14 mouse cellular contexts compared by ENCODE assay signal in the genomic region with DNA sequence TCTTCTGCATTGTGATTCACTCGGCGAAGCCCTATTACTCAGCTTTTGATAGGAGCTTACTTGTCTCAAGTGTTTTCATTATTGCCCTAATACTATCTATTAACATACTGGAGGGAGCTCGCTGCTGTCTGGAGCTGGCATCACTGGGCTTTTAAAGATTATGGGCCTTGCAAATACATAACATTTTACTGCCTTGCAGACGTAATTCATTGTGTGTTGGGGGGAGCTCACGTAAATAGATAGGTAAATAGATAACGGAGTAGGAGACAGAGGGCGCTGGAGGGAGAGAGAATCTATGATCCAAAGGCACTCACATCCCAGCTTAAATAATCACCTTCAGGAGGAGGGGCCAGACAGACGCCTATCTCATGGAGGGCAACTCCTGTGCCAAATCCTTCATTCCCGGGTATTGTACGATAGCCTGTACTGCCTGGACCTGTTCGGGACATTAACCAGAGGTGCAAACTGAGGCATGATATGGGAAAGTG. TPM values are rescaled to one million over a fixed set of nuclear protein-coding genes. Genes with fewer than 3 reads are reported as not detected.
DNase-seq lines count a peak whose midpoint lies in the region; ATAC-seq lines count a peak whose summit lies in the region.
"Had no signal": no experiment of that assay in that cellular context is flagged by ENCODE, and none has a peak within 500 bp of the region (broad histone marks: within the 10 kb centered on the region; RNA-seq: fewer than 3 reads in every experiment).

No protein-coding gene starts in this region.

- H3K36me3 ChIP-seq in forebrain, embryonic 11.5 days (ENCODE audit: control insufficient read depth, insufficient read depth, low read length), result no peaks in the 10 kb centered on the region
- no peaks in the 10 kb centered on the region for H3K36me3 ChIP-seq in forebrain, embryonic 10.5 days (replicated peaks)
- no peaks in the 10 kb centered on the region for H3K36me3 ChIP-seq in neural tube, embryonic 12.5 days
- H3K36me3 ChIP-seq in midbrain, embryonic 11.5 days (ENCODE audit: control insufficient read depth, insufficient read depth, low read length), result no peaks in the 10 kb centered on the region
- H3K36me3 ChIP-seq: G1E; liver, embryonic 15.5 days had no signal

- DNase-seq in forebrain, embryonic 11.5 days (ENCODE audit: low spot score), result no peak
- DNase-seq in forebrain, embryonic 10.5 days (ENCODE audit: extremely low spot score, low spot score), result no peak
- no peak for DNase-seq in neural tube, embryonic 10.5 days (ENCODE audit: extremely low spot score, low spot score)
- DNase-seq in midbrain, embryonic 11.5 days (ENCODE audit: low spot score, missing footprints), result peak; percentile 86
- peak; percentile 53 for DNase-seq in retina, postnatal 1 day
- no peak for DNase-seq in ovary, postnatal 10 days (ENCODE audit: low spot score)
- no peak for DNase-seq in kidney, adult 8-10 months
- DNase-seq: B cell, adult 2 months; gastrocnemius, postnatal 14 days; right cerebral cortex, postnatal 14 days had no signal

- no peaks in the 10 kb centered on the region for H3K27me3 ChIP-seq in forebrain, embryonic 11.5 days (ENCODE audit: control insufficient read depth, insufficient read depth, low read length)
- H3K27me3 ChIP-seq in forebrain, embryonic 10.5 days (ENCODE audit: poor library complexity, severe bottlenecking), result peaks cover 30% of the 10 kb centered on the region
- H3K27me3 ChIP-seq in neural tube, embryonic 12.5 days (replicated peaks), result no peaks in the 10 kb centered on the region
- no peaks in the 10 kb centered on the region; the same call in 1 of the 2 replicates for H3K27me3 ChIP-seq in midbrain, embryonic 11.5 days (ENCODE audit: control insufficient read depth, insufficient read depth, low read length)

- H3K4me3 ChIP-seq in forebrain, embryonic 11.5 days (ENCODE audit: low read depth, low read length), result no peak overlapping the region
- H3K4me3 ChIP-seq in forebrain, embryonic 10.5 days, result no peak overlapping the region; the same call in 1 of the 2 replicates
- no peak overlapping the region for H3K4me3 ChIP-seq in neural tube, embryonic 12.5 days
- H3K4me3 ChIP-seq in midbrain, embryonic 11.5 days (ENCODE audit: low read depth, low read length), result no peak overlapping the region
- H3K4me3 ChIP-seq: liver, embryonic 15.5 days had no signal

- peak; percentile 55; the same call in 1 of the 2 replicates for ATAC-seq in forebrain, embryonic 11.5 days (replicated peaks; ENCODE audit: low FRiP score)
- ATAC-seq in neural tube, embryonic 12.5 days (ENCODE audit: low FRiP score, low read depth), result peak; percentile 63; the same call in 1 of the 2 replicates
- ATAC-seq in midbrain, embryonic 11.5 days (ENCODE audit: low FRiP score), result peak; percentile 80

- H3K9ac ChIP-seq in forebrain, embryonic 11.5 days (ENCODE audit: low read length), result no peak overlapping the region
- no peak overlapping the region for H3K9ac ChIP-seq in neural tube, embryonic 12.5 days
- peak overlapping the region; percentile 24; the same call in 1 of the 2 replicates for H3K9ac ChIP-seq in midbrain, embryonic 11.5 days (ENCODE audit: low read length)
- H3K9ac ChIP-seq: liver, embryonic 15.5 days had no signal

- no peak overlapping the region for H3K27ac ChIP-seq in forebrain, embryonic 11.5 days (ENCODE audit: low read depth, low read length)
- H3K27ac ChIP-seq in forebrain, embryonic 10.5 days, result no peak overlapping the region
- H3K27ac ChIP-seq in neural tube, embryonic 12.5 days, result no peak overlapping the region
- H3K27ac ChIP-seq in midbrain, embryonic 11.5 days (ENCODE audit: low read depth, low read length), result no peak overlapping the region
- H3K27ac ChIP-seq: liver, embryonic 15.5 days; macrophage had no signal

- H3K4me2 ChIP-seq in forebrain, embryonic 11.5 days (ENCODE audit: low read depth, low read length, severe bottlenecking), result peak overlapping the region; percentile 6; the same call in 1 of the 2 replicates
- no peak overlapping the region; the same call in 1 of the 2 replicates for H3K4me2 ChIP-seq in neural tube, embryonic 12.5 days (replicated peaks)
- peak overlapping the region; percentile 12; the same call in 1 of the 2 replicates for H3K4me2 ChIP-seq in midbrain, embryonic 11.5 days
- H3K4me2 ChIP-seq: liver, embryonic 15.5 days had no signal

- no peaks in the 10 kb centered on the region for H3K9me3 ChIP-seq in forebrain, embryonic 11.5 days (ENCODE audit: control insufficient read depth, low read length)
- H3K9me3 ChIP-seq in forebrain, embryonic 10.5 days, result no peaks in the 10 kb centered on the region
- no peaks in the 10 kb centered on the region for H3K9me3 ChIP-seq in neural tube, embryonic 12.5 days
- no peaks in the 10 kb centered on the region for H3K9me3 ChIP-seq in midbrain, embryonic 11.5 days (ENCODE audit: control insufficient read depth, low read length)
- H3K9me3 ChIP-seq: liver, embryonic 15.5 days had no signal

- 20% methylated on average over 11 of the region's 11 CpGs for WGBS in forebrain, embryonic 11.5 days
- WGBS in forebrain, embryonic 10.5 days, result 24% methylated on average over 11 of the region's 11 CpGs
- 37% methylated on average over 11 of the region's 11 CpGs for WGBS in neural tube, embryonic 12.5 days
- 17% methylated on average over 11 of the region's 11 CpGs for WGBS in midbrain, embryonic 11.5 days

- peaks cover 8% of the 10 kb centered on the region; the same call in 1 of the 2 replicates for H3K4me1 ChIP-seq in forebrain, embryonic 11.5 days (replicated peaks; ENCODE audit: control insufficient read depth, insufficient read depth, low read length)
- H3K4me1 ChIP-seq in forebrain, embryonic 10.5 days, result peaks cover 14% of the 10 kb centered on the region
- peaks cover 13% of the 10 kb centered on the region; the same call in 1 of the 2 replicates for H3K4me1 ChIP-seq in neural tube, embryonic 12.5 days
- H3K4me1 ChIP-seq in midbrain, embryonic 11.5 days (ENCODE audit: control insufficient read depth, insufficient read depth, low read length), result peaks cover 10% of the 10 kb centered on the region
- H3K4me1 ChIP-seq: liver, embryonic 15.5 days had no signal

RNA-seq across cellular contexts. Expression of a gene that starts 45.8 kb away (rescaled TPM):
- 0.39 and 1.1 TPM in 2 replicates for polyA plus RNA-seq in forebrain, embryonic 11.5 days (2014; fragmentation: Nextera tagmentation; extraction: Ambion mirVana)
- 0.06 TPM in 2 replicates for polyA plus RNA-seq in forebrain, embryonic 10.5 days (2016; fragmentation: Nextera tagmentation; extraction: Ambion mirVana)
- 0.86 and 1.2 TPM in 2 replicates for polyA plus RNA-seq in neural tube, embryonic 12.5 days (2016; fragmentation: Nextera tagmentation; extraction: Ambion mirVana)
- 0.11 and 0.25 TPM in 2 replicates for polyA plus RNA-seq in midbrain, embryonic 11.5 days (2014; fragmentation: Nextera tagmentation; extraction: Ambion mirVana)
- polyA plus RNA-seq: G1E; liver, embryonic 15.5 days; macrophage had no signal

Comparison
In these comparisons a context has a peak if more than half of its experiments do, and no peak if none do; other contexts are left out.
1. DNase-seq: peak in midbrain, embryonic 11.5 days (single experiment) and retina, postnatal 1 day (single experiment); none in forebrain, embryonic 11.5 days (single experiment), forebrain, embryonic 10.5 days (single experiment), neural tube, embryonic 10.5 days (single experiment), ovary, postnatal 10 days (single experiment) and kidney, adult 8-10 months (0 of 2).
2. Peak in every context shown above with its lines, with median percentiles within 50 percentile points of each other: ATAC-seq.